Mouse (Mus musculus): ENCODE results near the gene Pros1. TPM values are rescaled to one million over a fixed set of nuclear protein-coding genes. Genes with fewer than 3 reads are reported as not detected.

Pros1 gene
- total and polyA plus RNA-seq, 2 experiments from 2014 or later = 16.2 to 16.4 TPM

DNA sequence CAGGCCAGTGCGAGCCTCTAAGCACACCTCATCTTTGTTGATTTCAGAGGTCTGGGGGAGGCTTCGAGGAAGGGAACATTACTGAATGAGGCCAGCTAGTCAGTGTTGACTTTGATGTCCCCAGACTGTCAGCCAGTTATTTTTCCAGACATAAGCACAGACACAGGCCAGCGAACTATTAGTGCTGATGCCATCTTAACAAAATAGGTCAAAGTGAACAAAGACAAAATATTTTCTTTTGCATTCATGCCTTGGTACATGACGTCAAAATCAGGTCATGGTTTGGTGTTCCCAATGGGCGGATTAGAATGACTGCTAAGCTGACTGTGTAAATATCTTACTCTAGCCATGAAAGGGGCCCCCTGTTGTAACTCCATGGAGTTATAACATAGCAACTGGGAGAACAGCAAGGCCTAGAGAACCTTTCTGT, 18.6 kb downstream of the Pros1 start:
- ATAC-seq (ENCODE audit: insufficient read depth, low read depth) = no peak
- Histone ChIP-seq H3K4me1 (ENCODE audit: control insufficient read depth, insufficient read depth) (no peaks in the 10 kb centered on the region), H3K27me3 (ENCODE audit: control insufficient read depth, insufficient read depth, low read length) (no peaks in the 10 kb centered on the region), H3K4me2 (ENCODE audit: low read depth, low read length) (no peak overlapping the region), H3K9ac (replicated peaks; ENCODE audit: low read depth, low read length) (no peak overlapping the region), H3K36me3 (replicated peaks; ENCODE audit: control insufficient read depth, insufficient read depth, low read length) (no peaks in the 10 kb centered on the region), H3K9me3 (replicated peaks; ENCODE audit: control insufficient read depth, low read length) (0 out of 2 replicates have a peak, but pooled peaks cover 6% of the 10 kb centered on the region), H3K4me3 (ENCODE audit: low read depth, low read length) (no peak overlapping the region), H3K27ac (ENCODE audit: low read depth) (no peak overlapping the region)
- TF ChIP-seq CTCF (IDR thresholded peaks at IDR 0.05; ENCODE audit: low read depth) (no peak), EP300 (IDR thresholded peaks at IDR 0.05; ENCODE audit: low read depth) (no peak)
- WGBS = 76% methylated on average over 5 of the region's 5 CpGs
- no peak for DNase-seq (ENCODE audit: low spot score)

GRCm38 (mm10) chr16:62873180-62873579, 19.1 kb downstream of the Pros1 start:
- TF ChIP-seq CTCF (IDR thresholded peaks at IDR 0.05; ENCODE audit: low read depth) (no peak), EP300 (IDR thresholded peaks at IDR 0.05; ENCODE audit: low read depth) (no peak)
- DNase-seq (ENCODE audit: low spot score) (no peak), ATAC-seq (ENCODE audit: insufficient read depth, low read depth) (no peak)
- Histone ChIP-seq H3K4me3 (ENCODE audit: low read depth, low read length) (no peak overlapping the region), H3K27me3 (ENCODE audit: control insufficient read depth, insufficient read depth, low read length) (no peaks in the 10 kb centered on the region), H3K9me3 (replicated peaks; ENCODE audit: control insufficient read depth, low read length) (0 out of 2 replicates have a peak, but pooled peaks cover 6% of the 10 kb centered on the region), H3K36me3 (replicated peaks; ENCODE audit: control insufficient read depth, insufficient read depth, low read length) (no peaks in the 10 kb centered on the region), H3K9ac (replicated peaks; ENCODE audit: low read depth, low read length) (no peak overlapping the region), H3K27ac (ENCODE audit: low read depth) (no peak overlapping the region), H3K4me1 (ENCODE audit: control insufficient read depth, insufficient read depth) (no peaks in the 10 kb centered on the region), H3K4me2 (ENCODE audit: low read depth, low read length) (no peak overlapping the region)
- 77% methylated on average over 4 of the region's 4 CpGs for WGBS

DNA sequence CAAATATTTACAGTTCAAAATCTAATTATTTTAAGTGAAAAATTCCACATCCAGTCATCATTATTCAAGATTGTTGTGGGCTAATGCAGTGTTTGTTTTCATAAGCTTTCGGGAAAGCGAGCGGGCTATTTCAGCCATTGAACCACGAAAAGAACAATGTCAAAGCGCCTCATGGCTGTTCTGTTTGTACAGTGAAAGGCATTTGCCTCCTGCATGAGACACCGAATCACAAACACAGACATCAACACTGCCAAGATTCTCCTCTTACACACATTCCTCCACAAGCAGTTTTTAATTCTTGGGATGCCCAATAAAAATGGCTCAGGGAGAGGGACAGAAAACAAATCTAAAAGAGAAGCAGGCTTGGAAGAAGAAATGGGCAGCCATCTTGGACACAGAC, 20.0 kb downstream of the Pros1 start:
- TF ChIP-seq EP300 (IDR thresholded peaks at IDR 0.05; ENCODE audit: low read depth) (no peak), CTCF (IDR thresholded peaks at IDR 0.05; ENCODE audit: low read depth) (no peak)
- no peak overlapping the region for H3K4me2 ChIP-seq (ENCODE audit: low read depth, low read length)
- no peak for ATAC-seq (ENCODE audit: insufficient read depth, low read depth)
- 83% methylated on average over 6 of the region's 6 CpGs for WGBS
- H3K9ac ChIP-seq (replicated peaks; ENCODE audit: low read depth, low read length) = no peak overlapping the region
- H3K4me1 ChIP-seq (ENCODE audit: control insufficient read depth, insufficient read depth) = no peaks in the 10 kb centered on the region
- H3K27me3 ChIP-seq (ENCODE audit: control insufficient read depth, insufficient read depth, low read length) = no peaks in the 10 kb centered on the region
- H3K4me3 ChIP-seq (ENCODE audit: low read depth, low read length) = no peak overlapping the region
- no peak overlapping the region for H3K27ac ChIP-seq (ENCODE audit: low read depth)
- 0 out of 2 replicates have a peak, but pooled peaks cover 6% of the 10 kb centered on the region for H3K9me3 ChIP-seq (replicated peaks; ENCODE audit: control insufficient read depth, low read length)
- no peaks in the 10 kb centered on the region for H3K36me3 ChIP-seq (replicated peaks; ENCODE audit: control insufficient read depth, insufficient read depth, low read length)
- no peak for DNase-seq (ENCODE audit: low spot score)

- H3K36me3 ChIP-seq (replicated peaks; ENCODE audit: control insufficient read depth, insufficient read depth, low read length) = no peaks in the 10 kb centered on the region
- ATAC-seq (ENCODE audit: insufficient read depth, low read depth) (no peak), DNase-seq (ENCODE audit: low spot score) (no peak)
- no peak overlapping the region for H3K4me2 ChIP-seq (ENCODE audit: low read depth, low read length)
- H3K27ac ChIP-seq (ENCODE audit: low read depth) = no peak overlapping the region
- H3K4me3 ChIP-seq (ENCODE audit: low read depth, low read length) = no peak overlapping the region
- no peak for TF ChIP-seq EP300 (IDR thresholded peaks at IDR 0.05; ENCODE audit: low read depth)
- no peak for TF ChIP-seq CTCF (IDR thresholded peaks at IDR 0.05; ENCODE audit: low read depth)
- 77% methylated on average over 3 of the region's 3 CpGs for WGBS
- H3K4me1 ChIP-seq (ENCODE audit: control insufficient read depth, insufficient read depth) = no peaks in the 10 kb centered on the region
- H3K9me3 ChIP-seq (replicated peaks; ENCODE audit: control insufficient read depth, low read length) = no peaks in the 10 kb centered on the region
- no peaks in the 10 kb centered on the region for H3K27me3 ChIP-seq (ENCODE audit: control insufficient read depth, insufficient read depth, low read length)
- no peak overlapping the region for H3K9ac ChIP-seq (replicated peaks; ENCODE audit: low read depth, low read length)
Measured at GRCm38 (mm10) chr16:62895824-62896223, 41.7 kb downstream of the Pros1 start.

GRCm38 (mm10) chr16:62911364-62911763, 57.3 kb downstream of the Pros1 start:
- Histone ChIP-seq H3K9me3 (replicated peaks; ENCODE audit: control insufficient read depth, low read length) (no peaks in the 10 kb centered on the region), H3K4me3 (ENCODE audit: low read depth, low read length) (no peak overlapping the region), H3K4me2 (ENCODE audit: low read depth, low read length) (no peak overlapping the region), H3K9ac (replicated peaks; ENCODE audit: low read depth, low read length) (no peak overlapping the region), H3K27me3 (ENCODE audit: control insufficient read depth, insufficient read depth, low read length) (no peaks in the 10 kb centered on the region), H3K4me1 (ENCODE audit: control insufficient read depth, insufficient read depth) (no peaks in the 10 kb centered on the region), H3K36me3 (replicated peaks; ENCODE audit: control insufficient read depth, insufficient read depth, low read length) (no peaks in the 10 kb centered on the region), H3K27ac (ENCODE audit: low read depth) (no peak overlapping the region)
- TF ChIP-seq CTCF (IDR thresholded peaks at IDR 0.05; ENCODE audit: low read depth) = no peak
- no peak for TF ChIP-seq EP300 (IDR thresholded peaks at IDR 0.05; ENCODE audit: low read depth)
- DNase-seq (ENCODE audit: low spot score) (no peak), ATAC-seq (ENCODE audit: insufficient read depth, low read depth) (no peak)
- 50% methylated on average over 1 of the region's 1 CpGs for WGBS

DNA sequence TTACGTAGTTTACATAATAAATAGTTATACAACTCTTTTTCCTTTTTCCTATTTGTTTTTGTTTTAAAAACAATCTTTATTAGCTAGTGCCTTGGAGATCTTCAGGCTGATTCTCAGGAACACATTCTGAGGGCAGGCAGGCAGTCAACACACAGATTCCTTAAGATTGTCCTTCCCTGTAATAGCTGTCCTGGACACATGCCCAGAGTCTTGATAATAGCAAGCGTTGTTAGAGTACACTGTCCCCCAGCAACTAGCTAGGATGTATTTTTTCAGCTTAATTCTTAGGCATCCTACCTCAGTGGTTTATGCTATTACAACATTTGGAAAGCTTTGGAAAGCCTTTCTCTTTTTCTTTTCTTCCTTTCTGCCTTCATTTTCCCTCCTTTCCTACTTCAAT, 58.1 kb downstream of the Pros1 start:
- H3K9ac ChIP-seq (replicated peaks; ENCODE audit: low read depth, low read length) = no peak overlapping the region
- TF ChIP-seq CTCF (IDR thresholded peaks at IDR 0.05; ENCODE audit: low read depth) = no peak
- no peak for TF ChIP-seq EP300 (IDR thresholded peaks at IDR 0.05; ENCODE audit: low read depth)
- ATAC-seq (ENCODE audit: insufficient read depth, low read depth) = no peak
- no peaks in the 10 kb centered on the region for H3K4me1 ChIP-seq (ENCODE audit: control insufficient read depth, insufficient read depth)
- H3K27me3 ChIP-seq (ENCODE audit: control insufficient read depth, insufficient read depth, low read length) = no peaks in the 10 kb centered on the region
- WGBS = 48% methylated on average over 2 of the region's 2 CpGs
- no peak overlapping the region for H3K4me3 ChIP-seq (ENCODE audit: low read depth, low read length)
- H3K9me3 ChIP-seq (replicated peaks; ENCODE audit: control insufficient read depth, low read length) = no peaks in the 10 kb centered on the region
- no peaks in the 10 kb centered on the region for H3K36me3 ChIP-seq (replicated peaks; ENCODE audit: control insufficient read depth, insufficient read depth, low read length)
- DNase-seq (ENCODE audit: low spot score) = no peak
- no peak overlapping the region for H3K27ac ChIP-seq (ENCODE audit: low read depth)
- H3K4me2 ChIP-seq (ENCODE audit: low read depth, low read length) = no peak overlapping the region

All from heart, postnatal 0 days (tissue).